Mouse (Mus musculus): Measurements from ENCODE around the gene Ccpg1os. TPM values are rescaled to one million over a fixed set of nuclear protein-coding genes. Genes with fewer than 3 reads are reported as not detected.

Gene Ccpg1os
- polyA plus RNA-seq, 1 experiment = 4.7 TPM

GRCm38 (mm10) chr9:72955546-72955945 lies 29.6 kb downstream of the Ccpg1os start:
- no peak overlapping the region for H3K27ac ChIP-seq (ENCODE audit: control insufficient read depth, insufficient read depth, low read depth, low read length, poor library complexity)
- TF ChIP-seq POLR2A (IDR thresholded peaks at IDR 0.05; ENCODE audit: borderline replicate concordance, control insufficient read depth, low read depth, low read length) = no peak
- TF ChIP-seq CTCF (IDR thresholded peaks at IDR 0.05; ENCODE audit: control insufficient read depth, insufficient read depth, low read length) = peak; percentile 76
- H3K4me3 ChIP-seq (replicated peaks; ENCODE audit: control insufficient read depth, low read depth, low read length) = no peak overlapping the region
- 3% methylated on average over 1 of the region's 1 CpGs for WGBS
- no peaks in the 10 kb centered on the region for H3K4me1 ChIP-seq (ENCODE audit: control insufficient read depth, insufficient read depth, low read length)

- Histone ChIP-seq H3K4me1 (ENCODE audit: control insufficient read depth, insufficient read depth, low read length) (no peaks in the 10 kb centered on the region), H3K4me3 (replicated peaks; ENCODE audit: control insufficient read depth, low read depth, low read length) (no peak overlapping the region), H3K27ac (ENCODE audit: control insufficient read depth, insufficient read depth, low read depth, low read length, poor library complexity) (no peak overlapping the region)
- WGBS = 46% methylated on average over 2 of the region's 2 CpGs
- peak; percentile 14; the same call in 1 of the 2 replicates for TF ChIP-seq CTCF (IDR thresholded peaks at IDR 0.05; ENCODE audit: control insufficient read depth, insufficient read depth, low read length)
- TF ChIP-seq POLR2A (IDR thresholded peaks at IDR 0.05; ENCODE audit: borderline replicate concordance, control insufficient read depth, low read depth, low read length) = no peak
Measured at GRCm38 (mm10) chr9:72954746-72955145, 30.4 kb downstream of the Ccpg1os start.

- no peak overlapping the region for H3K27ac ChIP-seq (ENCODE audit: control insufficient read depth, insufficient read depth, low read depth, low read length, poor library complexity)
- 38% methylated on average over 7 of the region's 7 CpGs for WGBS
- no peaks in the 10 kb centered on the region for H3K4me1 ChIP-seq (ENCODE audit: control insufficient read depth, insufficient read depth, low read length)
- no peak for TF ChIP-seq POLR2A (IDR thresholded peaks at IDR 0.05; ENCODE audit: borderline replicate concordance, control insufficient read depth, low read depth, low read length)
- TF ChIP-seq CTCF (IDR thresholded peaks at IDR 0.05; ENCODE audit: control insufficient read depth, insufficient read depth, low read length) = no peak
- no peak overlapping the region for H3K4me3 ChIP-seq (replicated peaks; ENCODE audit: control insufficient read depth, low read depth, low read length)
Measured at GRCm38 (mm10) chr9:72949572-72949971, 35.6 kb downstream of the Ccpg1os start.

GRCm38 (mm10) chr9:72947010-72947409 lies 38.2 kb downstream of the Ccpg1os start:
- TF ChIP-seq POLR2A (IDR thresholded peaks at IDR 0.05; ENCODE audit: borderline replicate concordance, control insufficient read depth, low read depth, low read length) (no peak), CTCF (IDR thresholded peaks at IDR 0.05; ENCODE audit: control insufficient read depth, insufficient read depth, low read length) (no peak)
- WGBS = 79% methylated on average over 1 of the region's 1 CpGs
- Histone ChIP-seq H3K4me1 (ENCODE audit: control insufficient read depth, insufficient read depth, low read length) (no peaks in the 10 kb centered on the region), H3K27ac (ENCODE audit: control insufficient read depth, insufficient read depth, low read depth, low read length, poor library complexity) (no peak overlapping the region), H3K4me3 (replicated peaks; ENCODE audit: control insufficient read depth, low read depth, low read length) (no peak overlapping the region)

- H3K27ac ChIP-seq (ENCODE audit: control insufficient read depth, insufficient read depth, low read depth, low read length, poor library complexity) = no peak overlapping the region
- 91% methylated on average over 13 of the region's 13 CpGs for WGBS
- H3K4me1 ChIP-seq (ENCODE audit: control insufficient read depth, insufficient read depth, low read length) = no peaks in the 10 kb centered on the region; the same call in 1 of the 2 replicates
- no peak overlapping the region for H3K4me3 ChIP-seq (replicated peaks; ENCODE audit: control insufficient read depth, low read depth, low read length)
- TF ChIP-seq CTCF (IDR thresholded peaks at IDR 0.05; ENCODE audit: control insufficient read depth, insufficient read depth, low read length) (no peak), POLR2A (IDR thresholded peaks at IDR 0.05; ENCODE audit: borderline replicate concordance, control insufficient read depth, low read depth, low read length) (no peak)
Measured at GRCm38 (mm10) chr9:72944286-72944685, 40.9 kb downstream of the Ccpg1os start.

GRCm38 (mm10) chr9:72943424-72943823 lies 41.8 kb downstream of the Ccpg1os start:
- H3K4me3 ChIP-seq (replicated peaks; ENCODE audit: control insufficient read depth, low read depth, low read length) = no peak overlapping the region
- WGBS = 73% methylated on average over 3 of the region's 3 CpGs
- no peaks in the 10 kb centered on the region; the same call in 1 of the 2 replicates for H3K4me1 ChIP-seq (ENCODE audit: control insufficient read depth, insufficient read depth, low read length)
- H3K27ac ChIP-seq (ENCODE audit: control insufficient read depth, insufficient read depth, low read depth, low read length, poor library complexity) = no peak overlapping the region
- TF ChIP-seq POLR2A (IDR thresholded peaks at IDR 0.05; ENCODE audit: borderline replicate concordance, control insufficient read depth, low read depth, low read length) (no peak), CTCF (IDR thresholded peaks at IDR 0.05; ENCODE audit: control insufficient read depth, insufficient read depth, low read length) (peak; percentile 25; the same call in 1 of the 2 replicates)

- no peak for TF ChIP-seq POLR2A (IDR thresholded peaks at IDR 0.05; ENCODE audit: borderline replicate concordance, control insufficient read depth, low read depth, low read length)
- TF ChIP-seq CTCF (IDR thresholded peaks at IDR 0.05; ENCODE audit: control insufficient read depth, insufficient read depth, low read length) = no peak
- H3K4me3 ChIP-seq (replicated peaks; ENCODE audit: control insufficient read depth, low read depth, low read length) = no peak overlapping the region
- no peaks in the 10 kb centered on the region; the same call in none of the 2 replicates for H3K4me1 ChIP-seq (ENCODE audit: control insufficient read depth, insufficient read depth, low read length)
- 61% methylated on average over 2 of the region's 2 CpGs for WGBS
- H3K27ac ChIP-seq (ENCODE audit: control insufficient read depth, insufficient read depth, low read depth, low read length, poor library complexity) = no peak overlapping the region
Measured at GRCm38 (mm10) chr9:72936301-72936700, 48.9 kb downstream of the Ccpg1os start.

GRCm38 (mm10) chr9:72935309-72935708 lies 49.9 kb downstream of the Ccpg1os start:
- Histone ChIP-seq H3K27ac (ENCODE audit: control insufficient read depth, insufficient read depth, low read depth, low read length, poor library complexity) (no peak overlapping the region), H3K4me3 (replicated peaks; ENCODE audit: control insufficient read depth, low read depth, low read length) (no peak overlapping the region), H3K4me1 (ENCODE audit: control insufficient read depth, insufficient read depth, low read length) (no peaks in the 10 kb centered on the region; the same call in none of the 2 replicates)
- TF ChIP-seq POLR2A (IDR thresholded peaks at IDR 0.05; ENCODE audit: borderline replicate concordance, control insufficient read depth, low read depth, low read length) (no peak), CTCF (IDR thresholded peaks at IDR 0.05; ENCODE audit: control insufficient read depth, insufficient read depth, low read length) (no peak)
- 82% methylated on average over 4 of the region's 4 CpGs for WGBS

Measured in bone marrow, adult 2 months (tissue).